Mouse (Mus musculus): ENCODE data around the gene Impg2.

Gene Impg2

GRCm38 (mm10) chr16:56204051-56204450, at the start of gene Impg2:
Gene Impg2, plus strand, starts transcription at chr16:56204313.
- DNase-seq (ENCODE audit: low read depth), result no peak

GRCm38 (mm10) chr16:56163466-56163865, 40.6 kb upstream of the Impg2 start:
- DNase-seq (ENCODE audit: low read depth), result peak; percentile 44

- no peak for DNase-seq (ENCODE audit: low read depth)
Measured at GRCm38 (mm10) chr16:56170247-56170646, 33.9 kb upstream of the Impg2 start.

- no peak for DNase-seq (ENCODE audit: low read depth)
Measured at GRCm38 (mm10) chr16:56175867-56176581, 28.1 kb upstream of the Impg2 start.

GRCm38 (mm10) chr16:56186863-56187262, 17.2 kb upstream of the Impg2 start:
- DNase-seq (ENCODE audit: low read depth), result no peak

GRCm38 (mm10) chr16:56188198-56188597, 15.9 kb upstream of the Impg2 start:
- DNase-seq (ENCODE audit: low read depth), result no peak

- DNase-seq (ENCODE audit: low read depth), result no peak
Measured at GRCm38 (mm10) chr16:56212740-56213139, 8.6 kb downstream of the Impg2 start.

- DNase-seq (ENCODE audit: low read depth), result no peak
Measured at GRCm38 (mm10) chr16:56227686-56228085, 23.6 kb downstream of the Impg2 start.

GRCm38 (mm10) chr16:56229455-56229854, 25.3 kb downstream of the Impg2 start:
- DNase-seq (ENCODE audit: low read depth), result no peak

- DNase-seq (ENCODE audit: low read depth), result no peak
Measured at GRCm38 (mm10) chr16:56231300-56231699, 27.2 kb downstream of the Impg2 start.

- DNase-seq (ENCODE audit: low read depth), result peak; percentile 61
Measured at GRCm38 (mm10) chr16:56232736-56233135, 28.6 kb downstream of the Impg2 start.

- peak; percentile 78 for DNase-seq (ENCODE audit: low read depth)
Measured at GRCm38 (mm10) chr16:56246031-56246430, 41.9 kb downstream of the Impg2 start.

GRCm38 (mm10) chr16:56273917-56274316, 69.8 kb downstream of the Impg2 start:
- DNase-seq (ENCODE audit: low read depth), result no peak

GRCm38 (mm10) chr16:56279060-56279459, 74.9 kb downstream of the Impg2 start:
- no peak for DNase-seq (ENCODE audit: low read depth)

- DNase-seq (ENCODE audit: low read depth), result no peak
Measured at GRCm38 (mm10) chr16:56279752-56280151, 75.6 kb downstream of the Impg2 start.

GRCm38 (mm10) chr16:56281336-56281735, 77.2 kb downstream of the Impg2 start:
- DNase-seq (ENCODE audit: low read depth), result no peak

GRCm38 (mm10) chr16:56283330-56283729, 79.2 kb downstream of the Impg2 start:
- DNase-seq (ENCODE audit: low read depth), result no peak

- no peak for DNase-seq (ENCODE audit: low read depth)
Measured at GRCm38 (mm10) chr16:56283873-56284272, 79.8 kb downstream of the Impg2 start.

- DNase-seq (ENCODE audit: low read depth), result no peak
Measured at GRCm38 (mm10) chr16:56286076-56286475, 82.0 kb downstream of the Impg2 start.

- DNase-seq (ENCODE audit: low read depth), result no peak
Measured at GRCm38 (mm10) chr16:56286977-56287376, 82.9 kb downstream of the Impg2 start.

GRCm38 (mm10) chr16:56294887-56295286, 90.8 kb downstream of the Impg2 start:
- DNase-seq (ENCODE audit: low read depth), result no peak

- no peak for DNase-seq (ENCODE audit: low read depth)
Measured at GRCm38 (mm10) chr16:56295888-56296648, 92.0 kb downstream of the Impg2 start.

GRCm38 (mm10) chr16:56298248-56298647, 94.1 kb downstream of the Impg2 start:
- DNase-seq (ENCODE audit: low read depth), result no peak

All from fibroblast of lung, adult 2 months (primary cell).